Mouse (Mus musculus) erythroblast, embryonic 14.5 days (primary cell): ENCODE measurements around the gene Atp2b2. TPM values are rescaled to one million over a fixed set of nuclear protein-coding genes. Genes with fewer than 3 reads are reported as not detected.

Source experiments
- H3K27me3 ChIP-seq: 2 replicates; pipeline ENCODE4 v1.6.1; 2012; ENCODE audit warnings: inconsistent platforms; ENCODE audit not compliant: control insufficient read depth
- H3K36me3 ChIP-seq: 2 replicates; pipeline ENCODE4 v1.6.1; 2012; ENCODE audit warnings: mild to moderate bottlenecking, inconsistent platforms; ENCODE audit not compliant: control insufficient read depth
- H3K4me1 ChIP-seq: 2 replicates; pipeline ENCODE4 v1.6.1; 2012; ENCODE audit warnings: inconsistent platforms; ENCODE audit not compliant: control insufficient read depth
- H3K4me3 ChIP-seq: replicated peaks from 2 replicates; pipeline ENCODE3; 2012; ENCODE audit warnings: moderate library complexity, mild to moderate bottlenecking, inconsistent platforms
- H3K9me3 ChIP-seq: 2 replicates; pipeline ENCODE4 v1.6.1; 2012; ENCODE audit warnings: low read length, inconsistent platforms, mixed read lengths; ENCODE audit not compliant: control insufficient read depth
- GATA1 ChIP-seq: IDR thresholded peaks from 2 replicates; pipeline ENCODE4 v1.6.1; 2012; ENCODE audit warnings: low read length, inconsistent platforms, mixed read lengths
- TAL1 ChIP-seq: IDR thresholded peaks from 3 replicates; pipeline ENCODE4 v1.6.1; 2012; ENCODE audit warnings: low read length, inconsistent platforms, mixed read lengths
- polyA plus RNA-seq: library from polyadenylated mRNA; stranded (reverse); fragments of >175 nt; gene quantifications from 2 replicates; pipeline ENCODE4 v1.2.3, GENCODE M21; 2012

Atp2b2 gene
- polyA plus RNA-seq, 1 experiment, result not detected

- no peak overlapping the region for H3K4me3 ChIP-seq
- no peaks in the 10 kb centered on the region for H3K4me1 ChIP-seq
- H3K27me3 ChIP-seq, result no peaks in the 10 kb centered on the region
- H3K36me3 ChIP-seq, result no peaks in the 10 kb centered on the region
- TF ChIP-seq TAL1 (no peak), GATA1 (no peak)
- H3K9me3 ChIP-seq, result no peaks in the 10 kb centered on the region
Observed at GRCm38 (mm10) chr6:114062688-114063087, 20.3 kb upstream of the Atp2b2 start.

DNA sequence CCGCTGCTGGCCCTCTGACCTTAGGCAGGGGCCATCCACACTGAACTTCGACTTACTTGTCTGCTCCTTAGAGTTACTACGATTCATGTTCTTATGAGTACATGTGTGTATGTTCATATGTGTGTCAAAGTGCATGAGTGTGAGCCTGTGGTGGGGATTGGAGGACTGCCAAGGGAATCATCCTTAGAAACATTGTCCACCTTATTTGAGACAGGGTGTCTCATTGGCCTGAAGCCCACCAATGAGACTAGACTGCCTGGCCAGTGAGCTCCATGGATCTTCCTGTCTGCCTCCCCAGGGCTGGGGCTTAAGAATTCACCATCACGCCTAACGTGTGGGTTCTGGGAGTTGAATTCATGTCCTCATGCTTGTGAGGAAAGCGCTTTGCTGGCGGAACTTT lies 16.8 kb upstream of the Atp2b2 start:
- Histone ChIP-seq H3K9me3 (no peaks in the 10 kb centered on the region), H3K4me3 (no peak overlapping the region), H3K4me1 (no peaks in the 10 kb centered on the region), H3K27me3 (no peaks in the 10 kb centered on the region), H3K36me3 (no peaks in the 10 kb centered on the region)
- TF ChIP-seq TAL1, result no peak
- TF ChIP-seq GATA1, result no peak

- Histone ChIP-seq H3K4me3 (no peak overlapping the region), H3K4me1 (no peaks in the 10 kb centered on the region), H3K27me3 (no peaks in the 10 kb centered on the region), H3K9me3 (no peaks in the 10 kb centered on the region), H3K36me3 (no peaks in the 10 kb centered on the region)
- TF ChIP-seq TAL1 (no peak), GATA1 (no peak)
Observed at GRCm38 (mm10) chr6:114058030-114058808, 15.8 kb upstream of the Atp2b2 start.

DNA sequence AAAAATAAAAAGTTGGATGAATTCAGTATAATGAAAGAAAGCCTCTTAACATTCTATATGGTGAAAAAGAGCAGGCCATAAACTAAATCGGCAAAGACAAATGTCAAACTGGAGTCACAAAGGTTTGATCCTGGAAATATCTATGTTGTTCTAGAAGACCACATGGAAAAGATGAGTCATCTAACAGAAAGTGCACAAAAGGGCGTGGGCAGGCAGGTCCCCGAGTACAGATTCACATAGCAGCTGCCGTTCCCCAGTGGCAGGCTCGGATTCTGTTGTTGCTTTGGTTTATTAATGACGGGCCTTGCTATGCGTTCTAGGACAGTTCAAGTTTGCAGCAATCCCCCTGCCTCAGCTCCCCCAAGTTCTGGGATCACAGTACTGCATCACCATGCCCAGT lies 12.9 kb upstream of the Atp2b2 start:
- no peaks in the 10 kb centered on the region for H3K27me3 ChIP-seq
- no peak for TF ChIP-seq TAL1
- no peak for TF ChIP-seq GATA1
- no peaks in the 10 kb centered on the region for H3K9me3 ChIP-seq
- no peaks in the 10 kb centered on the region for H3K4me1 ChIP-seq
- H3K4me3 ChIP-seq, result no peak overlapping the region
- H3K36me3 ChIP-seq, result no peaks in the 10 kb centered on the region

DNA sequence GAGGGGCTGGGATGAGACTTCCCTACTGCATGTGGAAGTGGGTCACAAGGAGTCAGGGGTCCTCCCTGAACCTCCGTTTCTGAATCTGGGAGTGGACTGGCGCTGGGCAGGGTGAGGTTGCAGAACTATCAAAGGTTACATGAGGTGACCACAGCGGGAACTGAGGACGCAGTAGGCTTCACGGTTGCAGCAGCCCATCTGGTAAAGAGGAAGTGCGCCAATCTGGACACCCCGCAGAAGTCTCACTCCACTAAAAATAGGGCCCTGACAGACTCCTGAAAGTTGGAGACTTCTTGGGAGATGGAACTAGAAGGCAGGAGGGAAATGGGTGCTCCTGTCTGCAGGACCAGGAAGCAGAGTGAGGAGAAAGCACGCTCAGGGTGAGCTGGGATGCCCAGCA lies 2.5 kb upstream of the Atp2b2 start:
- no peaks in the 10 kb centered on the region for H3K36me3 ChIP-seq
- peaks cover 40% of the 10 kb centered on the region for H3K27me3 ChIP-seq
- H3K4me3 ChIP-seq, result no peak overlapping the region
- TF ChIP-seq TAL1, result no peak
- TF ChIP-seq GATA1, result no peak
- no peaks in the 10 kb centered on the region for H3K9me3 ChIP-seq
- H3K4me1 ChIP-seq, result no peaks in the 10 kb centered on the region

- Histone ChIP-seq H3K4me3 (no peak overlapping the region), H3K36me3 (no peaks in the 10 kb centered on the region), H3K27me3 (peaks cover 44% of the 10 kb centered on the region), H3K9me3 (no peaks in the 10 kb centered on the region), H3K4me1 (no peaks in the 10 kb centered on the region)
- TF ChIP-seq GATA1, result no peak
- no peak for TF ChIP-seq TAL1
Observed at GRCm38 (mm10) chr6:114042836-114043235, 423 bp upstream of the Atp2b2 start.

GRCm38 (mm10) chr6:114041911-114042284 lies 515 bp downstream of the Atp2b2 start:
- H3K4me1 ChIP-seq, result no peaks in the 10 kb centered on the region
- no peak overlapping the region for H3K4me3 ChIP-seq
- TF ChIP-seq TAL1 (no peak), GATA1 (no peak)
- H3K36me3 ChIP-seq, result no peaks in the 10 kb centered on the region
- no peaks in the 10 kb centered on the region for H3K9me3 ChIP-seq
- peaks cover 44% of the 10 kb centered on the region for H3K27me3 ChIP-seq

DNA sequence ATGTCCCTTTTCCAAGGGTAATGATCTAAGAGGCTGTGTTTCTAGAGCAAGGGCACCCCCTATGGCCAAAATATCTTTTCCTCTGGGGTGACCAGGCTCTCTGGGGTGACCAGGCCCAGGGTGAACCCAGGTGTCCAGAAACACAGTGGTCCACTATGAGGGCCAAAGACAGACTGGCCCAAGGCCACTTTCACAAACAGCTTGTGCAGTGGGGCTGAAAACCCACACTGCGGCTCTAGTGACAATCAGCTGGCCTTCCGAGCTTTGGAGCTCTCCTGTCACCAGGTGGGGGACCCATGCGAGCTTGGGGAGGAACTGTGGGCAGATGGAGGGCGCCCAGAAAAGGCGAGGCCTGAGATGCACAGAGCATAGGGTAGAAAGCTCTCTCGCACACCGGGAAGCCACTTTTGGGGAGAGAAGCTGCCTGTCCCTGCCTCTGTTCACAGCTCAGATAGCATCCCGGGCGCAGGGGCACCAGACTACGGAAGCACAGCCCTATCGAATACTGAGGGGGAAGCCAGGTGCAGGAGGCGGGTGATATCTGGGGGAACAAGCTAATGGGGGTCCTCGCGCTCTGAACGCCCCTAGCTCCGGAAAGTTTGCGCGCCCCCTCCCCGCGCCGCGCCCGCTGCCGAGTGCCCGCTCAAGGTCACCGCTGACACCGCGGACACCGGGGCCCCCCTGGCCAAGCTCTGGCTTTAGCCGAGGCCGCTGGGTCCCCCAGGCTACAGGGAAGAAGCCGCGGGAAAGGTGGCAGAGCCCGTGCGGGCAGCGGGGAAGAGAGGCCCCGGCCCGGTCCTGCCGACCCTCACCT lies 1.1 kb downstream of the Atp2b2 start:
- no peaks in the 10 kb centered on the region for H3K9me3 ChIP-seq
- no peaks in the 10 kb centered on the region for H3K36me3 ChIP-seq
- no peaks in the 10 kb centered on the region for H3K4me1 ChIP-seq
- H3K4me3 ChIP-seq, result no peak overlapping the region
- TF ChIP-seq GATA1 (no peak), TAL1 (no peak)
- peaks cover 44% of the 10 kb centered on the region for H3K27me3 ChIP-seq

DNA sequence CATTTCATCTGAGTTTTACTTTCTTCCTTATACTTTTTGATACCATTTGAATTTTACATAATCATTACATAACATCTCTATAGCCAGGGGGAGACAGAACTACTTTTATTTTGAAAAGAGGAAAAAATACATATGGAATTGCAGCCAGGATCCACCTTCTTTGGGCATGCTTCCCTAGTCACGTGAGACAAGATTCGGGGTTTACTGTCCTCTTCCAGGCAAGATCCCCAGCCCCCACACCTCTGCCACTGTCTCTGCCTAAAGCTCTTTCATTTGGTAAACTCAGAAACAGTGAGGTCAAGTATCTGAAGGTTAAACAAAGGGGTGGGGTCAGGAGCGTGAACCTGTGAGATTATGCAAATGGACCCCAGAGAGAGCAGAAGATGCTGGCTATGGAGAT lies 6.7 kb downstream of the Atp2b2 start:
- Histone ChIP-seq H3K4me3 (no peak overlapping the region), H3K36me3 (no peaks in the 10 kb centered on the region), H3K4me1 (no peaks in the 10 kb centered on the region), H3K9me3 (no peaks in the 10 kb centered on the region), H3K27me3 (peaks cover 11% of the 10 kb centered on the region)
- TF ChIP-seq GATA1 (no peak), TAL1 (no peak)
